In genomic region chr1:66817865-66818315, GRCm38 (mm10) we compare ENCODE assay signal across 8 mouse cellular contexts. TPM values are rescaled to one million over a fixed set of nuclear protein-coding genes. Genes with fewer than 3 reads are reported as not detected.
DNase-seq lines count a peak whose midpoint lies in the region; ATAC-seq and TF ChIP-seq lines count a peak whose summit lies in the region.

No protein-coding gene starts in this region.

- H3K4me2 ChIP-seq in heart, embryonic 13.5 days = peak overlapping the region; percentile 85
- H3K4me2 ChIP-seq in embryonic facial prominence, embryonic 11.5 days (ENCODE audit: low read depth, low read length) = peak overlapping the region; percentile 66
- H3K4me2 ChIP-seq in intestine, postnatal 0 days (replicated peaks; ENCODE audit: low read depth) = peak overlapping the region; percentile 92
- H3K4me2 ChIP-seq in neural tube, embryonic 14.5 days (ENCODE audit: low read depth, low read length) = peak overlapping the region; percentile 48

- peak overlapping the region; percentile 97 for H3K27ac ChIP-seq in heart, embryonic 13.5 days (replicated peaks)
- no peak overlapping the region for H3K27ac ChIP-seq in embryonic facial prominence, embryonic 11.5 days (replicated peaks; ENCODE audit: low read depth, low read length)
- H3K27ac ChIP-seq in intestine, postnatal 0 days (ENCODE audit: low read depth, low read length) = peak overlapping the region; percentile 99
- peak overlapping the region; percentile 99; the same call in 1 of the 2 replicates for H3K27ac ChIP-seq in neural tube, embryonic 14.5 days (ENCODE audit: low read depth, low read length)

- no peaks in the 10 kb centered on the region for H3K9me3 ChIP-seq in heart, embryonic 13.5 days
- H3K9me3 ChIP-seq in embryonic facial prominence, embryonic 11.5 days (replicated peaks; ENCODE audit: control insufficient read depth, low read length) = no peaks in the 10 kb centered on the region
- no peaks in the 10 kb centered on the region for H3K9me3 ChIP-seq in intestine, postnatal 0 days (ENCODE audit: control insufficient read depth)
- no peaks in the 10 kb centered on the region for H3K9me3 ChIP-seq in neural tube, embryonic 14.5 days (ENCODE audit: control insufficient read depth, low read length)

- peak overlapping the region; percentile 95 for H3K9ac ChIP-seq in heart, embryonic 13.5 days
- H3K9ac ChIP-seq in embryonic facial prominence, embryonic 11.5 days (replicated peaks; ENCODE audit: low read length) = peak overlapping the region; percentile 92
- H3K9ac ChIP-seq in intestine, postnatal 0 days (ENCODE audit: low read depth, low read length) = peak overlapping the region; percentile 95
- peak overlapping the region; percentile 96 for H3K9ac ChIP-seq in neural tube, embryonic 14.5 days (replicated peaks; ENCODE audit: low read depth, low read length)

- H3K4me3 ChIP-seq in heart, embryonic 13.5 days = peak overlapping the region; percentile 87
- H3K4me3 ChIP-seq in embryonic facial prominence, embryonic 11.5 days (ENCODE audit: low read depth, low read length) = peak overlapping the region; percentile 79
- peak overlapping the region; percentile 90 for H3K4me3 ChIP-seq in intestine, postnatal 0 days (ENCODE audit: low read depth, low read length)
- H3K4me3 ChIP-seq in neural tube, embryonic 14.5 days (ENCODE audit: low read depth, low read length) = peak overlapping the region; percentile 90

- TF ChIP-seq CTCF in intestine, postnatal 0 days (IDR thresholded peaks at IDR 0.05; ENCODE audit: low read depth) = no peak

- no peak for ATAC-seq in heart, embryonic 13.5 days (ENCODE audit: extremely low read depth, insufficient number of reproducible peaks, low FRiP score, low TSS enrichment)
- peak; percentile 23 for ATAC-seq in CD4-positive, CD25-positive, alpha-beta regulatory T cell, adult 4 months
- ATAC-seq in embryonic facial prominence, embryonic 11.5 days (replicated peaks; ENCODE audit: insufficient number of reproducible peaks, low FRiP score, low TSS enrichment, low read depth) = peak; percentile 63
- peak; percentile 26 for ATAC-seq in intestine, postnatal 0 days
- ATAC-seq in neural tube, embryonic 14.5 days (ENCODE audit: low read depth) = peak; percentile 55

- no peaks in the 10 kb centered on the region for H3K36me3 ChIP-seq in heart, embryonic 13.5 days
- no peaks in the 10 kb centered on the region for H3K36me3 ChIP-seq in embryonic facial prominence, embryonic 11.5 days (replicated peaks; ENCODE audit: control insufficient read depth, insufficient read depth, low read depth, low read length)
- H3K36me3 ChIP-seq in intestine, postnatal 0 days (ENCODE audit: control insufficient read depth, insufficient read depth) = no peaks in the 10 kb centered on the region
- H3K36me3 ChIP-seq in neural tube, embryonic 14.5 days (ENCODE audit: control insufficient read depth, insufficient read depth, low read length) = no peaks in the 10 kb centered on the region

- H3K4me1 ChIP-seq in heart, embryonic 13.5 days = peaks cover 23% of the 10 kb centered on the region
- H3K4me1 ChIP-seq in embryonic facial prominence, embryonic 11.5 days (ENCODE audit: control insufficient read depth, insufficient read depth, low read length) = no peaks in the 10 kb centered on the region
- H3K4me1 ChIP-seq in intestine, postnatal 0 days (replicated peaks; ENCODE audit: control insufficient read depth, insufficient read depth, low read length) = no peaks in the 10 kb centered on the region
- peaks cover 12% of the 10 kb centered on the region for H3K4me1 ChIP-seq in neural tube, embryonic 14.5 days (ENCODE audit: control insufficient read depth, insufficient read depth, low read length)

- no peaks in the 10 kb centered on the region for H3K27me3 ChIP-seq in heart, embryonic 13.5 days (replicated peaks)
- no peaks in the 10 kb centered on the region for H3K27me3 ChIP-seq in embryonic facial prominence, embryonic 11.5 days (ENCODE audit: control insufficient read depth, insufficient read depth, low read length)
- H3K27me3 ChIP-seq in intestine, postnatal 0 days (replicated peaks; ENCODE audit: control insufficient read depth, insufficient read depth, low read length) = no peaks in the 10 kb centered on the region
- no peaks in the 10 kb centered on the region for H3K27me3 ChIP-seq in neural tube, embryonic 14.5 days (ENCODE audit: control insufficient read depth, insufficient read depth, low read length)

- under 1% methylated on average over 20 of the region's 20 CpGs for WGBS in heart, embryonic 13.5 days
- WGBS in embryonic facial prominence, embryonic 11.5 days = 2% methylated on average over 20 of the region's 20 CpGs
- WGBS in intestine, postnatal 0 days = under 1% methylated on average over 20 of the region's 20 CpGs
- under 1% methylated on average over 20 of the region's 20 CpGs for WGBS in neural tube, embryonic 14.5 days

- no peak for DNase-seq in heart, postnatal 36 days
- DNase-seq in embryonic facial prominence, embryonic 11.5 days (ENCODE audit: low spot score) = no peak
- no peak for DNase-seq in right cerebral cortex, postnatal 14 days
- DNase-seq in cerebellum, adult 9-10 months = no peak

- intact Hi-C loops in heart, postnatal 36 days (cut with DNase I) = loop anchor here (2.0 to 5.0 kb wide), 3 partner anchors 45 to 117 kb away; partner anchors contain the start of genes Acadl and Rpe

RNA-seq across cellular contexts. Expression of gene Kansl1l, which starts 0.5 kb away (rescaled TPM):
- polyA plus RNA-seq in heart, embryonic 13.5 days (2015; fragmentation: Nextera tagmentation; extraction: Ambion mirVana) = 8.7 and 9.0 TPM in 2 replicates
- total RNA-seq in heart, postnatal 36 days (2021) = 10 to 100 TPM; 22.2 to 23.2 TPM
- polyA plus RNA-seq in CD4-positive, CD25-positive, alpha-beta regulatory T cell, adult 4 months (2017; shearing (Covaris generic)) = 10 to 100 TPM in 1 of 2 experiments, 1 to 10 TPM in 1; 9.6 to 13.5 TPM
- 11.4 and 12.8 TPM in 2 replicates for polyA plus RNA-seq in embryonic facial prominence, embryonic 11.5 days (2014; fragmentation: Nextera tagmentation; extraction: Ambion mirVana)
- 7.2 TPM in 2 replicates for polyA plus RNA-seq in intestine, postnatal 0 days (2015; fragmentation: Nextera tagmentation; extraction: Ambion mirVana)
- 15.6 and 16.6 TPM in 2 replicates for polyA plus RNA-seq in neural tube, embryonic 14.5 days (2014; fragmentation: Nextera tagmentation; extraction: Ambion mirVana)

RNA-seq across cellular contexts. Expression of gene Acadl, which starts 45.2 kb away (rescaled TPM):
- polyA plus RNA-seq in heart, embryonic 13.5 days (2015; fragmentation: Nextera tagmentation; extraction: Ambion mirVana) = 459 and 524 TPM in 2 replicates
- total RNA-seq in heart, postnatal 36 days (2021) = 1,000 to 10,000 TPM; 1,167 to 1,246 TPM
- polyA plus RNA-seq in CD4-positive, CD25-positive, alpha-beta regulatory T cell, adult 4 months (2017; shearing (Covaris generic)) = 10 to 100 TPM; 36.1 to 43.2 TPM
- 58.2 TPM in 2 replicates for polyA plus RNA-seq in embryonic facial prominence, embryonic 11.5 days (2014; fragmentation: Nextera tagmentation; extraction: Ambion mirVana)
- 610 and 613 TPM in 2 replicates for polyA plus RNA-seq in intestine, postnatal 0 days (2015; fragmentation: Nextera tagmentation; extraction: Ambion mirVana)
- 40.7 and 60.7 TPM in 2 replicates for polyA plus RNA-seq in neural tube, embryonic 14.5 days (2014; fragmentation: Nextera tagmentation; extraction: Ambion mirVana)
